Mouse (Mus musculus): ENCODE measurements at regions not wholly inside any gene's neighbourhood (a gene's known extent, or its start where the extent isn't known, plus 50 kb on each side); places are given as distances from the start of the nearest gene placed in this dataset.
A peak's percentile ranks its signal among the peaks of the same experiment; 100 is the strongest.

GRCm38 (mm10) chr11:56215706-56216105 is 174.9 kb upstream of the Nmur2 start:
- WGBS = 87% methylated on average over 2 of the region's 2 CpGs
- Histone ChIP-seq H3K4me2 (replicated peaks) (no peak overlapping the region), H3K4me3 (no peak overlapping the region), H3K36me3 (no peaks in the 10 kb centered on the region), H3K27ac (replicated peaks) (no peak overlapping the region), H3K27me3 (no peaks in the 10 kb centered on the region), H3K9me3 (no peaks in the 10 kb centered on the region), H3K4me1 (no peaks in the 10 kb centered on the region), H3K9ac (replicated peaks) (no peak overlapping the region)
- ATAC-seq (ENCODE audit: low FRiP score, low read depth) = no peak

GRCm38 (mm10) chr11:56201844-56202243 is 161.0 kb upstream of the Nmur2 start:
- Histone ChIP-seq H3K27ac (replicated peaks) (no peak overlapping the region), H3K9me3 (no peaks in the 10 kb centered on the region), H3K36me3 (no peaks in the 10 kb centered on the region), H3K4me1 (no peaks in the 10 kb centered on the region), H3K9ac (replicated peaks) (no peak overlapping the region), H3K27me3 (no peaks in the 10 kb centered on the region), H3K4me2 (replicated peaks) (no peak overlapping the region), H3K4me3 (no peak overlapping the region)
- ATAC-seq (ENCODE audit: low FRiP score, low read depth) = no peak
- 96% methylated on average over 3 of the region's 3 CpGs for WGBS

GRCm38 (mm10) chr11:56195316-56195715 is 154.5 kb upstream of the Nmur2 start:
- H3K4me1 ChIP-seq = no peaks in the 10 kb centered on the region
- no peak for ATAC-seq (ENCODE audit: low FRiP score, low read depth)
- 69% methylated on average over 3 of the region's 3 CpGs for whole genome bisulfite sequencing
- H3K4me3 ChIP-seq = no peak overlapping the region
- H3K27me3 ChIP-seq = no peaks in the 10 kb centered on the region
- H3K4me2 ChIP-seq (replicated peaks) = no peak overlapping the region
- no peaks in the 10 kb centered on the region for H3K9me3 ChIP-seq
- H3K27ac ChIP-seq (replicated peaks) = no peak overlapping the region
- H3K9ac ChIP-seq (replicated peaks) = no peak overlapping the region
- no peaks in the 10 kb centered on the region for H3K36me3 ChIP-seq

GRCm38 (mm10) chr11:56193426-56193825 is 152.6 kb upstream of the Nmur2 start:
- Histone ChIP-seq H3K4me2 (replicated peaks) (no peak overlapping the region), H3K4me1 (no peaks in the 10 kb centered on the region), H3K9me3 (no peaks in the 10 kb centered on the region), H3K27me3 (no peaks in the 10 kb centered on the region), H3K4me3 (no peak overlapping the region), H3K36me3 (no peaks in the 10 kb centered on the region), H3K27ac (replicated peaks) (no peak overlapping the region), H3K9ac (replicated peaks) (no peak overlapping the region)
- no peak for ATAC-seq (ENCODE audit: low FRiP score, low read depth)
- WGBS = 59% methylated on average over 2 of the region's 2 CpGs

GRCm38 (mm10) chr11:56173895-56174294 is 133.1 kb upstream of the Nmur2 start:
- no peaks in the 10 kb centered on the region for H3K4me1 ChIP-seq
- no peak overlapping the region for H3K4me2 ChIP-seq (replicated peaks)
- H3K9ac ChIP-seq (replicated peaks) = no peak overlapping the region
- no peaks in the 10 kb centered on the region for H3K27me3 ChIP-seq
- ATAC-seq (ENCODE audit: low FRiP score, low read depth) = no peak
- WGBS = 89% methylated on average over 1 of the region's 1 CpGs
- no peak overlapping the region for H3K4me3 ChIP-seq
- H3K27ac ChIP-seq (replicated peaks) = no peak overlapping the region
- H3K36me3 ChIP-seq = no peaks in the 10 kb centered on the region
- H3K9me3 ChIP-seq = no peaks in the 10 kb centered on the region

GRCm38 (mm10) chr11:56173246-56173645 is 132.4 kb upstream of the Nmur2 start:
- Histone ChIP-seq H3K9me3 (no peaks in the 10 kb centered on the region), H3K9ac (replicated peaks) (no peak overlapping the region), H3K4me3 (no peak overlapping the region), H3K4me1 (no peaks in the 10 kb centered on the region), H3K27me3 (no peaks in the 10 kb centered on the region), H3K4me2 (replicated peaks) (no peak overlapping the region), H3K27ac (replicated peaks) (no peak overlapping the region), H3K36me3 (no peaks in the 10 kb centered on the region)
- whole genome bisulfite sequencing = 83% methylated on average over 3 of the region's 3 CpGs
- ATAC-seq (ENCODE audit: low FRiP score, low read depth) = no peak

- Histone ChIP-seq H3K36me3 (no peaks in the 10 kb centered on the region), H3K4me2 (replicated peaks) (no peak overlapping the region), H3K4me1 (0 out of 2 replicates have a peak, but pooled peaks cover 5% of the 10 kb centered on the region), H3K9ac (replicated peaks) (no peak overlapping the region), H3K27ac (replicated peaks) (no peak overlapping the region), H3K27me3 (no peaks in the 10 kb centered on the region; the same call in 1 of the 2 replicates), H3K4me3 (no peak overlapping the region), H3K9me3 (no peaks in the 10 kb centered on the region)
- WGBS = 88% methylated on average over 9 of the region's 9 CpGs
- no peak for ATAC-seq (ENCODE audit: low FRiP score, low read depth)
Measured at GRCm38 (mm10) chr11:56169576-56169975, 128.8 kb upstream of the Nmur2 start.

- no peak for ATAC-seq (ENCODE audit: low FRiP score, low read depth)
- Histone ChIP-seq H3K4me2 (replicated peaks) (no peak overlapping the region), H3K27ac (replicated peaks) (0 out of 2 replicates have a peak overlapping the region, but pooled peaks have one; percentile 1), H3K36me3 (no peaks in the 10 kb centered on the region), H3K27me3 (no peaks in the 10 kb centered on the region; the same call in 1 of the 2 replicates), H3K9me3 (no peaks in the 10 kb centered on the region), H3K4me3 (no peak overlapping the region), H3K9ac (replicated peaks) (no peak overlapping the region), H3K4me1 (0 out of 2 replicates have a peak, but pooled peaks cover 5% of the 10 kb centered on the region)
- 34% methylated on average over 2 of the region's 2 CpGs for WGBS
Measured at GRCm38 (mm10) chr11:56166849-56167248, 126.0 kb upstream of the Nmur2 start.

- 88% methylated on average over 5 of the region's 5 CpGs for WGBS
- Histone ChIP-seq H3K27me3 (no peaks in the 10 kb centered on the region; the same call in 1 of the 2 replicates), H3K36me3 (no peaks in the 10 kb centered on the region), H3K4me1 (0 out of 2 replicates have a peak, but pooled peaks cover 5% of the 10 kb centered on the region), H3K9me3 (no peaks in the 10 kb centered on the region), H3K27ac (replicated peaks) (no peak overlapping the region), H3K9ac (replicated peaks) (no peak overlapping the region), H3K4me2 (replicated peaks) (no peak overlapping the region), H3K4me3 (no peak overlapping the region)
- ATAC-seq (ENCODE audit: low FRiP score, low read depth) = no peak
Measured at GRCm38 (mm10) chr11:56165759-56166158, 124.9 kb upstream of the Nmur2 start.

- Histone ChIP-seq H3K4me1 (peaks cover 13% of the 10 kb centered on the region; the same call in 1 of the 2 replicates), H3K4me2 (replicated peaks) (no peak overlapping the region), H3K9ac (replicated peaks) (no peak overlapping the region), H3K27me3 (peaks cover 9% of the 10 kb centered on the region), H3K36me3 (no peaks in the 10 kb centered on the region), H3K9me3 (no peaks in the 10 kb centered on the region), H3K27ac (replicated peaks) (no peak overlapping the region), H3K4me3 (no peak overlapping the region)
- 31% methylated on average over 2 of the region's 2 CpGs for WGBS
- ATAC-seq (ENCODE audit: low FRiP score, low read depth) = no peak
Measured at GRCm38 (mm10) chr11:56160286-56160685, 119.5 kb upstream of the Nmur2 start.

- no peak overlapping the region for H3K4me2 ChIP-seq (replicated peaks)
Measured at GRCm38 (mm10) chr11:56159412-56160074, 118.7 kb upstream of the Nmur2 start.

GRCm38 (mm10) chr11:56150825-56151342 is 110.1 kb upstream of the Nmur2 start:
- Histone ChIP-seq H3K9me3 (no peaks in the 10 kb centered on the region), H3K9ac (replicated peaks) (no peak overlapping the region), H3K27ac (replicated peaks) (no peak overlapping the region), H3K27me3 (peaks cover 35% of the 10 kb centered on the region), H3K36me3 (no peaks in the 10 kb centered on the region), H3K4me1 (0 out of 2 replicates have a peak, but pooled peaks cover 2% of the 10 kb centered on the region), H3K4me2 (replicated peaks) (no peak overlapping the region), H3K4me3 (no peak overlapping the region)
- peak; percentile 30; the same call in 1 of the 2 replicates for ATAC-seq (ENCODE audit: low FRiP score, low read depth)
- WGBS = 13% methylated on average over 13 of the region's 13 CpGs

More at GRCm38 (mm10) chr11:56159412-56160074, 118.7 kb upstream of the Nmur2 start:
- H3K9ac ChIP-seq (replicated peaks) = no peak overlapping the region
- no peaks in the 10 kb centered on the region for H3K36me3 ChIP-seq
- WGBS = 37% methylated on average over 10 of the region's 10 CpGs
- ATAC-seq (ENCODE audit: low FRiP score, low read depth) = peak; percentile 47; the same call in 1 of the 2 replicates
- H3K4me1 ChIP-seq = peaks cover 13% of the 10 kb centered on the region; the same call in 1 of the 2 replicates
- peaks cover 9% of the 10 kb centered on the region for H3K27me3 ChIP-seq
- H3K9me3 ChIP-seq = no peaks in the 10 kb centered on the region
- no peak overlapping the region for H3K4me3 ChIP-seq
- no peak overlapping the region for H3K27ac ChIP-seq (replicated peaks)

Data from midbrain, embryonic 12.5 days (tissue).